ENCODE assay signal across 10 mouse cellular contexts in genomic region chr10:88983444-88983843, GRCm38 (mm10).
DNase-seq lines count a peak whose midpoint lies in the region; ATAC-seq and TF ChIP-seq lines count a peak whose summit lies in the region.
"Had no signal": no experiment of that assay in that cellular context is flagged by ENCODE, and none has a peak within 500 bp of the region (broad histone marks: within the 10 kb centered on the region; RNA-seq: fewer than 3 reads in every experiment).

No protein-coding gene starts in this region.

- H3K27ac ChIP-seq in forebrain, embryonic 10.5 days = no peak overlapping the region
- H3K27ac ChIP-seq in forebrain, embryonic 12.5 days = no peak overlapping the region
- H3K27ac ChIP-seq: liver, embryonic 13.5 days had no signal

- no peak overlapping the region for H3K4me2 ChIP-seq in forebrain, embryonic 12.5 days
- H3K4me2 ChIP-seq: liver, embryonic 13.5 days had no signal

- TF ChIP-seq CTCF in lung, adult 2 months (IDR thresholded peaks at IDR 0.05; ENCODE audit: insufficient read depth, low read length) = peak; percentile 17; the same call in 1 of the 2 replicates

- peak; percentile 21 for DNase-seq in forebrain, embryonic 10.5 days (ENCODE audit: extremely low spot score, low spot score)
- DNase-seq in lung, adult 2 months = no peak
- DNase-seq in lung, postnatal 25 days (ENCODE audit: low spot score) = no peak
- peak; percentile 11 to 30 for DNase-seq in adrenal gland, postnatal 4 days (ENCODE audit: low spot score in 2 of 2)
- DNase-seq in left cerebral cortex, adult 11 months (ENCODE audit: low spot score) = peak; percentile 11
- peak; percentile 55 for DNase-seq in right cerebral cortex, postnatal 4 days
- DNase-seq in c-Kit-positive CD71-positive TER-119-positive erythroid progenitor cells, embryonic 14.5 days (ENCODE audit: low spot score) = no peak
- DNase-seq: liver, embryonic 13.5 days had no signal

- WGBS in forebrain, embryonic 10.5 days = 33% methylated on average over 8 of the region's 8 CpGs
- 24% methylated on average over 8 of the region's 8 CpGs for WGBS in forebrain, embryonic 12.5 days
- WGBS in lung, adult 2 months = 35% methylated on average over 8 of the region's 8 CpGs

- H3K9me3 ChIP-seq in forebrain, embryonic 10.5 days = no peaks in the 10 kb centered on the region
- no peaks in the 10 kb centered on the region for H3K9me3 ChIP-seq in forebrain, embryonic 12.5 days
- H3K9me3 ChIP-seq: G1E; liver, embryonic 13.5 days had no signal

- no peak overlapping the region for H3K4me3 ChIP-seq in forebrain, embryonic 10.5 days
- no peak overlapping the region for H3K4me3 ChIP-seq in forebrain, embryonic 12.5 days (replicated peaks)
- no peak overlapping the region for H3K4me3 ChIP-seq in lung, adult 2 months (replicated peaks; ENCODE audit: extremely low read depth, low read depth, low read length)
- H3K4me3 ChIP-seq: liver, embryonic 13.5 days had no signal

- no peaks in the 10 kb centered on the region for H3K27me3 ChIP-seq in forebrain, embryonic 10.5 days (ENCODE audit: poor library complexity, severe bottlenecking)
- no peaks in the 10 kb centered on the region for H3K27me3 ChIP-seq in forebrain, embryonic 12.5 days
- H3K27me3 ChIP-seq: liver, embryonic 13.5 days had no signal

- no peak for ATAC-seq in forebrain, embryonic 12.5 days (ENCODE audit: low FRiP score)

- TF ChIP-seq POLR2A in lung, adult 2 months (IDR thresholded peaks at IDR 0.05; ENCODE audit: borderline replicate concordance, extremely low read depth, low read depth, low read length) = no peak

- H3K9ac ChIP-seq in forebrain, embryonic 12.5 days = no peak overlapping the region
- H3K9ac ChIP-seq: liver, embryonic 13.5 days had no signal

- H3K36me3 ChIP-seq in forebrain, embryonic 10.5 days (replicated peaks) = no peaks in the 10 kb centered on the region
- H3K36me3 ChIP-seq in forebrain, embryonic 12.5 days (replicated peaks) = no peaks in the 10 kb centered on the region
- H3K36me3 ChIP-seq: G1E; liver, embryonic 13.5 days had no signal

- no peaks in the 10 kb centered on the region for H3K4me1 ChIP-seq in forebrain, embryonic 10.5 days
- H3K4me1 ChIP-seq in forebrain, embryonic 12.5 days = no peaks in the 10 kb centered on the region
- no peaks in the 10 kb centered on the region for H3K4me1 ChIP-seq in lung, adult 2 months (ENCODE audit: control insufficient read depth, insufficient read depth, low read length)
- H3K4me1 ChIP-seq: liver, embryonic 13.5 days had no signal

Comparison
In these comparisons a context has a peak if more than half of its experiments do, and no peak if none do; other contexts are left out.
1. DNase-seq: peak in forebrain, embryonic 10.5 days (single experiment), adrenal gland, postnatal 4 days (2 of 2), left cerebral cortex, adult 11 months (single experiment) and right cerebral cortex, postnatal 4 days (single experiment); none in lung, adult 2 months (single experiment), lung, postnatal 25 days (single experiment) and c-Kit-positive CD71-positive TER-119-positive erythroid progenitor cells, embryonic 14.5 days (single experiment).